Comparison of ENCODE assay signal across 16 mouse cellular contexts in genomic region chr1:71457961-71458360, GRCm38 (mm10). TPM values are rescaled to one million over a fixed set of nuclear protein-coding genes. Genes with fewer than 3 reads are reported as not detected.
DNase-seq lines count a peak whose midpoint lies in the region; ATAC-seq lines count a peak whose summit lies in the region.
"Had no signal": no experiment of that assay in that cellular context is flagged by ENCODE, and none has a peak within 500 bp of the region (broad histone marks: within the 10 kb centered on the region; RNA-seq: fewer than 3 reads in every experiment).

No protein-coding gene starts in this region.

- no peaks in the 10 kb centered on the region for H3K4me1 ChIP-seq in kidney, embryonic 16.5 days (ENCODE audit: insufficient read depth, low read length)
- H3K4me1 ChIP-seq in hindbrain, embryonic 16.5 days (ENCODE audit: control insufficient read depth, insufficient read depth, low read depth, low read length) = no peaks in the 10 kb centered on the region
- H3K4me1 ChIP-seq: midbrain, embryonic 13.5 days had no signal

- H3K4me3 ChIP-seq in kidney, embryonic 16.5 days (ENCODE audit: low read length) = no peak overlapping the region
- no peak overlapping the region for H3K4me3 ChIP-seq in hindbrain, embryonic 16.5 days (ENCODE audit: low read length)
- H3K4me3 ChIP-seq: midbrain, embryonic 13.5 days had no signal

- no peaks in the 10 kb centered on the region for H3K27me3 ChIP-seq in kidney, embryonic 16.5 days (ENCODE audit: insufficient read depth, low read length)
- no peaks in the 10 kb centered on the region for H3K27me3 ChIP-seq in hindbrain, embryonic 16.5 days (replicated peaks; ENCODE audit: control insufficient read depth, insufficient read depth, low read length)
- H3K27me3 ChIP-seq: midbrain, embryonic 13.5 days had no signal

- H3K27ac ChIP-seq in kidney, embryonic 16.5 days (ENCODE audit: low read length) = no peak overlapping the region
- no peak overlapping the region for H3K27ac ChIP-seq in hindbrain, embryonic 16.5 days (ENCODE audit: low read depth, low read length)
- H3K27ac ChIP-seq: midbrain, embryonic 13.5 days; stomach, postnatal 0 days had no signal

- ATAC-seq in kidney, embryonic 16.5 days (ENCODE audit: low FRiP score, low TSS enrichment) = no peak
- no peak for ATAC-seq in hindbrain, embryonic 16.5 days
- ATAC-seq: midbrain, embryonic 13.5 days had no signal

- no peaks in the 10 kb centered on the region for H3K9me3 ChIP-seq in kidney, embryonic 16.5 days (ENCODE audit: low read length)
- H3K9me3 ChIP-seq in hindbrain, embryonic 16.5 days (ENCODE audit: control insufficient read depth, low read length) = no peaks in the 10 kb centered on the region
- H3K9me3 ChIP-seq: midbrain, embryonic 13.5 days had no signal

- no peak overlapping the region for H3K4me2 ChIP-seq in kidney, embryonic 16.5 days (replicated peaks; ENCODE audit: low read depth, low read length)
- H3K4me2 ChIP-seq in hindbrain, embryonic 16.5 days (ENCODE audit: low read length) = no peak overlapping the region
- H3K4me2 ChIP-seq: midbrain, embryonic 13.5 days had no signal

- H3K36me3 ChIP-seq in kidney, embryonic 16.5 days (ENCODE audit: insufficient read depth, low read length) = no peaks in the 10 kb centered on the region
- H3K36me3 ChIP-seq in hindbrain, embryonic 16.5 days (ENCODE audit: control insufficient read depth, insufficient read depth, low read length) = no peaks in the 10 kb centered on the region
- H3K36me3 ChIP-seq: midbrain, embryonic 13.5 days had no signal

- DNase-seq in cerebellum, postnatal 25 days = peak; percentile 24 to 58
- no peak for DNase-seq in cerebellum, adult 11 months
- DNase-seq in ovary, postnatal 36 days (ENCODE audit: low spot score) = peak; percentile 38
- DNase-seq in ovary, postnatal 10 days (ENCODE audit: low spot score) = no peak
- peak; percentile 32 for DNase-seq in brain, adult 2 months (ENCODE audit: low read depth, low spot score)
- peak; percentile 67 for DNase-seq in testis, postnatal 14 days (ENCODE audit: low spot score)
- DNase-seq: embryo, embryonic 11 days; kidney, postnatal 14 days; lung, postnatal 14 days had no signal

- 77% methylated on average over 3 of the region's 3 CpGs for WGBS in kidney, embryonic 16.5 days
- WGBS in hindbrain, embryonic 16.5 days = 74% methylated on average over 3 of the region's 3 CpGs

- no peak overlapping the region for H3K9ac ChIP-seq in kidney, embryonic 16.5 days (replicated peaks; ENCODE audit: low read length)
- no peak overlapping the region for H3K9ac ChIP-seq in hindbrain, embryonic 16.5 days (ENCODE audit: low read depth, low read length)
- H3K9ac ChIP-seq: midbrain, embryonic 13.5 days had no signal

RNA-seq across cellular contexts. Expression of gene Abca12, which starts 43.3 kb away (rescaled TPM):
- polyA plus RNA-seq in kidney, embryonic 16.5 days (2015; fragmentation: Nextera tagmentation; extraction: Ambion mirVana) = not detected in 2 replicates
- polyA plus RNA-seq in hindbrain, embryonic 16.5 days (2015; fragmentation: Nextera tagmentation; extraction: Ambion mirVana) = 0.04 and 0.09 TPM in 2 replicates
- polyA plus RNA-seq: liver, adult 2 months; midbrain, embryonic 13.5 days; small intestine, adult 2 months; urinary bladder, adult 2 months had no signal

Comparison
In these comparisons a context has a peak if more than half of its experiments do, and no peak if none do; other contexts are left out.
1. DNase-seq: peak in cerebellum, postnatal 25 days (2 of 2), ovary, postnatal 36 days (single experiment), brain, adult 2 months (single experiment) and testis, postnatal 14 days (single experiment); none in cerebellum, adult 11 months (single experiment) and ovary, postnatal 10 days (single experiment).